Mouse (Mus musculus): Measurements from ENCODE around the gene Lmnb2. TPM values are rescaled to one million over a fixed set of nuclear protein-coding genes. Genes with fewer than 3 reads are reported as not detected.
A peak's percentile ranks its signal among the peaks of the same experiment; 100 is the strongest.

Lmnb2 gene
- polyA plus RNA-seq, 1 experiment from 2014 or later, result 23.6 TPM

DNA sequence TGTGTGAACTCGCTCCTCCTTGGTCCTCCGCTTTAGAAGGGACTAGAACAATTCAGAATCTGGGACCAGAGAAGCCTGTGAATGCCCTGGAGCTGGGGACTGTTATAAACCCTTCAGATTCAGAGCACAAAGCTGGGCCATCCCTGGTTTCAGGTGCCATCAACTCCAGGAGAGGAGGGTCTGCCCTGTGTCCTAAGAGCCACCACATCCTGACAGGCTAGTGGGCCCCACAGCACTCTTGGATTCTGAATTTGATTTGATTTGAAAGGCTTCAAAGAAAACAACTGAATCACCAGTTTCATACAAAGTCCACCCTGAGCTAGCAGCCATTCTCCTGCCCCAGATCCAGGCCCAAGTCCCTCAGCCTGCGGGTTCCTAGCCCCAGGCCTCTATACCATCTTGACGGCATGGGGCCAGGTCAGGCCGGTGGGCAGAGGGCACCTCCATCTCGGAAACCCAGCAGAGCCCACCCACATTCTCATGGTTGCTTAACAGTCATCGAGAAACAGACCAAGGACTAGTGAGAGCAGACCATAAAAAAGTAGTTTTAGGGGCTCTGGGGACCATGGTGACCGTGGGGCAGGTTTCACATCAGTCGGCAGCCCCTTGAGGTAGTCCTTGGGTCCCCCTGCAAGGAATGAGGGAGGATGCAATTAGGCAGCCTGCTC lies 15.6 kb downstream of the Lmnb2 start:
- 84% methylated on average over 9 of the region's 9 CpGs for WGBS (ENCODE audit: insufficient replicate concordance)
- H3K9me3 ChIP-seq (replicated peaks), result no peaks in the 10 kb centered on the region
- no peaks in the 10 kb centered on the region for H3K27me3 ChIP-seq (replicated peaks)
- peaks cover 33% of the 10 kb centered on the region for H3K4me1 ChIP-seq
- H3K9ac ChIP-seq, result no peak overlapping the region
- H3K4me2 ChIP-seq, result no peak overlapping the region
- ATAC-seq, result no peak
- peaks cover 74% of the 10 kb centered on the region for H3K36me3 ChIP-seq
- no peak overlapping the region for H3K4me3 ChIP-seq
- no peak overlapping the region for H3K27ac ChIP-seq

DNA sequence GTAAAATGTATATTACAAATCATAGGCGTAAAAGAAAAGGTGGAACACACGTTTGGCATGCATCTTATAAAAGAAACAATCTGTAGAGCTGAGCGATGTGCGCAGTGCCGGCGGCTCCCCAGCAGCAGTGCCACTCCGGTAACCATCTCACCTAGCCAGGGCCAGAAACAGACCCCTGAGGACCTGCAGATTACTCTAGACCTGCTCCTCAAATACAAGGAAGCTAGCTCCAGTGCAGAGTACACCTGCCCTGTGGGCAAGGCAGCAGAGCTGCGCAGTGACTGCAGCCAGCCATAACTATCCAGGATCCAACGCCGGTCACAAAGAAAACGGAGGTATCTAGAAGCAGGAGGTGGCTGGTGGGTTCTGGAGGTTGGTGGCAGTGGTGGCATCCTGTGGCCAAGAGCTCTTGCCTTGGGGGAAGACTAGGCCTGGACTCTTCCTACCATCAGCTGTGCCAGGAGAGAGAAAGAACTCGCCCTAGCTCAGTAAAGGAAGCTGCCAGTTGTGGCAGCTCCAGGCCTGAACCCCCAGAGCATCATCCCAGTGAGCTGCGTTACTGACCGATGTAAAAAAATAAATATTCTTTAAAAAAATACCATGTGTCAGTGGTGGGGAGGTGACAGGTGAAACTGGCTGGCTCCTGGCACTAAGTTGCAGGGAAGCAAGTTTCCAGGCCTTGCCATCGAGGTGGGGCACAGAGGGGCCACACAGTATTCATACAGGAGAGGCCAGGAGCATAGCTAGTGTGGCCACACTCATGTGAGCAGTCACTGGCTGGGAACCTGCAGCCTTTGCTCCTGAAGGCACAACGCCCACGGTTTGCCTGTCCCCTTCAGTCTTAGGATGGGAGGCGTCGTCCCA lies 16.4 kb downstream of the Lmnb2 start:
- Histone ChIP-seq H3K4me3 (peak overlapping the region; percentile 92), H3K27me3 (replicated peaks) (no peaks in the 10 kb centered on the region), H3K36me3 (peaks cover 69% of the 10 kb centered on the region), H3K4me1 (peaks cover 33% of the 10 kb centered on the region), H3K9ac (peak overlapping the region; percentile 33; the same call in 1 of the 2 replicates), H3K9me3 (replicated peaks) (no peaks in the 10 kb centered on the region), H3K4me2 (peak overlapping the region; percentile 96), H3K27ac (peak overlapping the region; percentile 90)
- no peak for ATAC-seq
- WGBS (ENCODE audit: insufficient replicate concordance), result 87% methylated on average over 19 of the region's 19 CpGs

DNA sequence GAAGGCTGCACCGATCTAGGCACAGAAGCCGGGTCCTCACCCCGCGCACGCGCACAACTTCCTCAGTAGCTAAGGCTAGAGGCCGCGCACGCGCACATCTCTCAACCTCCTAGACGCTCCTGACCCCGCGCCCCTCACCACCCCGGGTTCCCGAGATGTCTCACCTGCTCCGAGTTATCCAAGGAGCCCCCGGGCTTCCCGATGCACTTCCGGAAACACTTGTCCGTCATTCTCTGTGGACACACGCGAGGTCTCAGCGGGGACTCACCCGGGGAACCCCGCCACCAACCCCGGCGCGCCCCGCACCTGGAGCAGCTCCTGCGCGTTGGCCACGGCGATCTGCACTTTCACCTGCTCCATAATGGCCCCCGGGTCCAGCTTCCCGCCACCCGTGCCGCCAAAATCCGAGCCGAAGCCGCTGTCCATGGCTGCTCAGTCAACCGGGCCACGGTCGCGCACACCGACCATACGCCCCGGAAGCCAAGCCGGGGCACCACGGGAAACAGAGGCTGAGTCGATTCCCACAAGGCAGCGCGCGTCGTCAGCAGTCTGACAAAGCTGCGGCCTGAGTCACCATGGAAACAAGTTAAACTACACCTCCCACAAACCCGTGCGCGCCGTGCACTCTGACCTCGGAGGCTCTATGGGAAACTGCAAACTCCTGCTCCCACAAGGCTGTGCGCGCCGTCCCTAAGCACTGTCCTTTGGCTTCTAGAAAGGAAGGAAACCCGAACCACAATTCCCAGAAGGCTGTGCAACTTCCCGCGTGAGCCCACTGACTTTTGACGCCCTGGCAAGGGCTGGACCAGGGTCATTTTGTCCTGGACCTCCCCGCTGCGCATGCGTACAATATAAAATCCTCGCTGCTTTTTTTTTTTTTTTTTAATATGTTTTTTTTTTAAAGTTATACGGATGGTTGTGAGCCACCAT lies 17.5 kb downstream of the Lmnb2 start, which contains the start of gene Timm13:
Timm13 (minus strand) TSS at position 652 of the 930 bp plus-strand sequence.
- Histone ChIP-seq H3K4me3 (peak within 1 kb of the TSS; percentile 92), H3K4me2 (peak within 1 kb of the TSS; percentile 96), H3K4me1 (peaks cover 35% of the 10 kb centered on the region), H3K27me3 (replicated peaks) (no peaks in the 10 kb centered on the region), H3K27ac (peak within 1 kb of the TSS; percentile 90), H3K36me3 (peaks cover 59% of the 10 kb centered on the region), H3K9ac (peak within 1 kb of the TSS; percentile 91), H3K9me3 (replicated peaks) (no peaks in the 10 kb centered on the region)
- ATAC-seq, result peak; percentile 93
- WGBS (ENCODE audit: insufficient replicate concordance), result under 1% methylated on average over 72 of the region's 72 CpGs

DNA sequence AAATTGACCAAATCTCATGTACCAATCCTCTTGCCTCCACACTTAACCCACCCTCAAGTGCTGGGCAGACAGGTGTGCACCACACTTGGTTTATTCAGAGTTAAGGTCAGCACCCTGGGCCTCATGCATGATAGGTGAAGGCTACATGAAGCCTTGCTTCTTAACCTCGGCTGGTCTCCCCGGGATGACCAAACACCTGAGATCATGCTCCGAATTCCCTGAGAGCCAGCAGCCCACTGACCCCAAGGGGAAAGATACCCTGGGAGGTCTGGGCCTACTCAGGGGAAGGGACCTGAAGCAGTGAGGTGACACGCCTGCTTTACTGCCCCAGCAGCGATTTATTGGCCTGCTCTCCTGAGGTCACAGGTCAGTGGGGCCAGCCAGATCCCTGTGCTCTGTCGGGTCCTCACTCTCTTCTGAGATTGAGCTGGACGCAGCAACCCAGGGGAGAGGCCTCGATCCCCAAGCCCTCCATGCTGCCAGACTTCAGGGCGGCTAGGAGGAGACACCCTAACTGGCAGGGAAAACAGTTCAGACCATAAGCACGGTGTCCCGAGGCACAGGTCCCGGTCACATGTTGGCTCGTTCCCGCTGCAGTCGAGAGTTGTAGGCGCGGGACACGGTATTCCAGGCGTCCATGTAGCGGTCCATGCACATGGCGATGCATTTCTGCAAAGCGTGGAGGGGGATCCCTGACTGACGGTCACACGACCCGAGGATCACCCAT lies 18.3 kb downstream of the Lmnb2 start:
- Histone ChIP-seq H3K4me2 (peak overlapping the region; percentile 96), H3K4me1 (peaks cover 39% of the 10 kb centered on the region), H3K27me3 (replicated peaks) (no peaks in the 10 kb centered on the region), H3K27ac (peak overlapping the region; percentile 90), H3K36me3 (peaks cover 50% of the 10 kb centered on the region), H3K9ac (peak overlapping the region; percentile 91), H3K4me3 (peak overlapping the region; percentile 92), H3K9me3 (replicated peaks) (no peaks in the 10 kb centered on the region)
- WGBS (ENCODE audit: insufficient replicate concordance), result 13% methylated on average over 25 of the region's 25 CpGs
- no peak for ATAC-seq

DNA sequence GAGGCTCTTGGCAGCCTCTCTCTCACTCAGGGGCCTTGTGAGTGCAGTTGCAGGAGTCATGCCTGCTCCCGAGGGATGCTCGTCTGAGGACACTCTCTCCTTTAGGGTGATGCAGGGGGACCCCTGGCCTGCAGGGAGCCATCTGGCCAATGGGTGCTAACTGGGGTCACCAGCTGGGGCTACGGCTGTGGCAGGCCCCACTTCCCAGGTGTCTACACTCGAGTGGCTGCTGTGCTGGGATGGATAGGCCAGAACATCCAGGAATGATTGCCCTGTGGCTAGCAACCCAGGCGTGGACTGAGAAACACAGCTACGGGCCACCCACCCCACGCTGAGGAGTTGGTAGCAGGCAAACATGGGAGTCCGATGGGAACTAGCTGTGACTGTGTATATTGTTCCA lies 19.0 kb downstream of the Lmnb2 start:
- H3K36me3 ChIP-seq, result peaks cover 43% of the 10 kb centered on the region
- H3K9me3 ChIP-seq (replicated peaks), result no peaks in the 10 kb centered on the region
- peak overlapping the region; percentile 91; the same call in 1 of the 2 replicates for H3K9ac ChIP-seq
- no peak for ATAC-seq
- no peaks in the 10 kb centered on the region for H3K27me3 ChIP-seq (replicated peaks)
- 78% methylated on average over 8 of the region's 8 CpGs for WGBS (ENCODE audit: insufficient replicate concordance)
- peak overlapping the region; percentile 92; the same call in 1 of the 2 replicates for H3K4me3 ChIP-seq
- peak overlapping the region; percentile 96 for H3K4me2 ChIP-seq
- H3K27ac ChIP-seq, result 0 out of 2 replicates have a peak overlapping the region, but pooled peaks have one; percentile 8
- H3K4me1 ChIP-seq, result peaks cover 39% of the 10 kb centered on the region

DNA sequence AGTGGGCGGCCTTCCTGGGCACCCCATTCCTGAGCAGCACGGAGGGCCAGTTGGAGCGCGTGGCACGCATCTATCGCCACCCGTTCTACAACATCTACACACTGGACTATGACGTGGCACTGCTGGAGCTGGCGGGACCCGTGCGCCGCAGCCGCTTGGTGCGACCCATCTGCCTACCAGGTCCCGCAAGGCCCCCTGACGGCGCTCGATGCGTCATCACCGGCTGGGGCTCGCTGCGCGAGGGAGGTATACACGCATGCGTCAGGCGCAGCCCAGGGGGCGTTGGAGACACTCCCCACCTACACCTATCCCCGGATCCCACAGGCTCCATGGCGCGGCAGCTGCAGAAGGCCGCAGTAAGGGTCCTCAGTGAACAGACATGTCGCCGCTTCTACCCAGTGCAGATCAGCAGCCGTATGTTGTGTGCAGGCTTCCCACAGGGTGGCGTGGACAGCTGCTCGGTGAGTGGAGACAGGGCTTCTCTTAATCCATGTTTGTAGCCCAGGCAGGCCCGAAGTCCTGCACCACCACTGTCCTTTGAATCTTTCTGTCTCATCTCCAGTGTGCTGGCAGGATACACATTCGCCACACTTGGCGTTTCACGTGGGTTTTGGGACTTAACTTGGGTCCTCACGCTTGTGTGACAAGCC lies 20.1 kb downstream of the Lmnb2 start:
- H3K9me3 ChIP-seq (replicated peaks), result no peaks in the 10 kb centered on the region
- H3K4me3 ChIP-seq, result 0 out of 2 replicates have a peak overlapping the region, but pooled peaks have one; percentile 16
- H3K36me3 ChIP-seq, result peaks cover 33% of the 10 kb centered on the region
- 39% methylated on average over 41 of the region's 41 CpGs for WGBS (ENCODE audit: insufficient replicate concordance)
- H3K4me1 ChIP-seq, result peaks cover 39% of the 10 kb centered on the region
- H3K27me3 ChIP-seq (replicated peaks), result no peaks in the 10 kb centered on the region
- peak overlapping the region; percentile 96 for H3K4me2 ChIP-seq
- H3K27ac ChIP-seq, result no peak overlapping the region
- H3K9ac ChIP-seq, result no peak overlapping the region
- ATAC-seq, result no peak

DNA sequence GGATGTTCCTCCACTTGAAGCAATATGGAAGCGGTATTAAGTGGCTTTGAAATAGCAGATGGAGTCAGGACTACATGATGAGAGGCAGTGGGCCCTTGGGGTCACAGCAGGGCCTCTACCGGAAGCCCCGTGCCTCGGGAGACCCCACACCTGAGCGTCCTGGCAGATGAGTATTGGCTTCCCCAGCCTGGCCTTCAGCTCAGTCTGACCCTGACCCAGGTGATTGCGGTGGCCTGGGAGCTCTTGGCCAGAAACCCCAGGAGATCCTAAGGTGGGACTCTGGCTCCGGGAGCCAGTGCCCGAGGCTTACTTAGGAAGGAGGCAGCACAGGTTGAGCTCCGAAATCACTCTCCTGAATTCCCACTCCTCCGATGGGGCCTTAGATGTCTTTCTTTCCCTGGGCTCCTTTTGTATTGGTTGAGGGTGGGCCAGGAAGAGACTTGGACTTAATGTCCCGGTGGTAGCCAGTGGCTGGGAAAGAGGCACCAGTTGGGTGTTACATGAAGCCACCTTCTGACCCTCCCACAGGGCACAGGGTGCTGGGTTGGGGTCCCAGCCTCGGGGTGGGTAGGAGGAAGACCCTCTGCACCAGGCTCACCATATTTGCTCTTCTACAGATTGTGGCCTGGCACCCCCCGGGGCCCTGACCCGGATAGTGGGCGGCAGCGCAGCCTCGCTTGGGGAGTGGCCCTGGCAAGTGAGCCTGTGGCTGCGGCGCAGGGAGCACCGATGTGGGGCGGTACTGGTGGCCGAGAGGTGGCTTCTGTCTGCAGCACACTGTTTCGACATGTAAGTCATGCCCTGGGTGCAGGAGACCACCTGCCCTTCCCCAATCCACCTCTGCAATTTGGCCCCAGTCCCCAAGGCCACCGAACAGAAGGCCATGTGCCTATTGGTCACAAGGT lies 21.2 kb downstream of the Lmnb2 start:
- H3K27ac ChIP-seq, result no peak overlapping the region
- H3K36me3 ChIP-seq, result peaks cover 21% of the 10 kb centered on the region
- peaks cover 39% of the 10 kb centered on the region for H3K4me1 ChIP-seq
- ATAC-seq, result no peak
- H3K27me3 ChIP-seq (replicated peaks), result no peaks in the 10 kb centered on the region
- H3K9ac ChIP-seq, result no peak overlapping the region
- H3K9me3 ChIP-seq (replicated peaks), result no peaks in the 10 kb centered on the region
- 66% methylated on average over 24 of the region's 24 CpGs for WGBS (ENCODE audit: insufficient replicate concordance)
- H3K4me2 ChIP-seq, result no peak overlapping the region
- H3K4me3 ChIP-seq, result no peak overlapping the region

DNA sequence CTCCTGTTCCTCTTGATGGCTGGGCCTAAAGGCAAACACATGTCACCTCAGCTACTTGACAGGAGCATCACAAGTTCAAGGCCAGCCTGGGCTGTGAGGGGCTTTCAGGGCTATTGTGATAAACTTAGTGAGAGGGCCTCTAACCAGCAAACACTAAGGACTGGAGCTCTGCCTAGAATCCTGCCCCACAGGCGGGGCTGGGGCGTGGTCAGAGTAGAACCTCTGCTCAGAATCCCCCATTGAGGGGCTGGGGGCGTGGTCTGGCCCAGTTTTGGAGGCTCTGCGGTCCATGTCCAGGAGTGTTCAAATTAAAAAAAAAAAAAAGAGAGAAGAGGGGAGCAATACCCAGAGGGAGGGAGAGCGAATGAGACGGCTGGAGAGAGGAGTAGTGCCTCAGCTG lies 22.3 kb downstream of the Lmnb2 start:
- H3K4me2 ChIP-seq, result no peak overlapping the region
- H3K27me3 ChIP-seq (replicated peaks), result peaks cover 5% of the 10 kb centered on the region
- no peak overlapping the region for H3K27ac ChIP-seq
- ATAC-seq, result no peak
- no peak overlapping the region for H3K9ac ChIP-seq
- H3K36me3 ChIP-seq, result peaks cover 21% of the 10 kb centered on the region
- WGBS (ENCODE audit: insufficient replicate concordance), result 67% methylated on average over 6 of the region's 6 CpGs
- H3K9me3 ChIP-seq (replicated peaks), result no peaks in the 10 kb centered on the region
- no peak overlapping the region for H3K4me3 ChIP-seq
- peaks cover 33% of the 10 kb centered on the region for H3K4me1 ChIP-seq

DNA sequence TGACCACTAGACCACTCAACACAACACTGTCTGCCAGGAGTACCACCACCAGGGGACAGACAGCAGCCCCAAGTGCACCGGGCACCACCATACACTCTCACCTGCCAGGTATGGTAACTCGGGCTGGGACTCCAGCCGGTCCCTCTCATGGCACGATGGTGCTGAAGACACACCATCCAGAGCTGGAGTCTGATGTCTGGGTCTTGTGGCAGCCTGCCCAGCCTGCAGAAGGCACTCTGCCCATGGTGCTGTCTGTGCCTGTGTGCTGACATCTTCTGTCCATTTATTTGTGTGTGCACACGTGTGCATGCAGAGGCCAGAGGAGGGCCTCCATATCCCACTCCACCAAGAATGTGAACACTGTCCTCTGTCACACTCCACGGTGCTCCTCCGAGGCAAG lies 22.9 kb downstream of the Lmnb2 start:
- Histone ChIP-seq H3K9ac (no peak overlapping the region), H3K4me2 (no peak overlapping the region), H3K4me3 (no peak overlapping the region), H3K27ac (no peak overlapping the region), H3K9me3 (replicated peaks) (no peaks in the 10 kb centered on the region), H3K4me1 (peaks cover 32% of the 10 kb centered on the region), H3K27me3 (replicated peaks) (peaks cover 11% of the 10 kb centered on the region), H3K36me3 (peaks cover 21% of the 10 kb centered on the region)
- ATAC-seq, result no peak
- 81% methylated on average over 7 of the region's 7 CpGs for WGBS (ENCODE audit: insufficient replicate concordance)

DNA sequence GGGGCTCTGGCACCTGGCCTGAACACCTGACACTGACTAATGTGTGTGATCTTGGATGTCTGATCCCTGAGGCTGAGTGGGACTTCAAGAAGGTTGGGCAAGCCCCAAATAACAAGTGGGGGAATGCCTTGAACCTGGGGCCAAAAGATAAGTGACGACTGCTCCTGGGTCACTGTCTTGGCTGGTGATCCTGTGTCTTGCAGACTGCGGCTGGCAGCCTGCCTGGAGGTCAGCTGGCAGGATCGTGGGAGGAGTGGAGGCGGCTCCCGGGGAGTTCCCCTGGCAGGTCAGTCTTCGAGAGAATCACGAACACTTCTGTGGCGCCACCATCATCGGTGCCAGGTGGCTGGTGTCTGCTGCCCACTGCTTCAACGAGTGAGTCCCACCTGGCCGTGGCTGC lies 30.9 kb downstream of the Lmnb2 start:
- Histone ChIP-seq H3K4me1 (no peaks in the 10 kb centered on the region), H3K4me2 (no peak overlapping the region), H3K4me3 (no peak overlapping the region), H3K27ac (no peak overlapping the region), H3K36me3 (no peaks in the 10 kb centered on the region), H3K9me3 (replicated peaks) (no peaks in the 10 kb centered on the region), H3K9ac (no peak overlapping the region), H3K27me3 (replicated peaks) (peaks cover 70% of the 10 kb centered on the region)
- ATAC-seq, result no peak
- WGBS (ENCODE audit: insufficient replicate concordance), result 62% methylated on average over 11 of the region's 11 CpGs
